Mouse (Mus musculus): Measurements from ENCODE around the gene Gigyf2.

Gene Gigyf2

DNA sequence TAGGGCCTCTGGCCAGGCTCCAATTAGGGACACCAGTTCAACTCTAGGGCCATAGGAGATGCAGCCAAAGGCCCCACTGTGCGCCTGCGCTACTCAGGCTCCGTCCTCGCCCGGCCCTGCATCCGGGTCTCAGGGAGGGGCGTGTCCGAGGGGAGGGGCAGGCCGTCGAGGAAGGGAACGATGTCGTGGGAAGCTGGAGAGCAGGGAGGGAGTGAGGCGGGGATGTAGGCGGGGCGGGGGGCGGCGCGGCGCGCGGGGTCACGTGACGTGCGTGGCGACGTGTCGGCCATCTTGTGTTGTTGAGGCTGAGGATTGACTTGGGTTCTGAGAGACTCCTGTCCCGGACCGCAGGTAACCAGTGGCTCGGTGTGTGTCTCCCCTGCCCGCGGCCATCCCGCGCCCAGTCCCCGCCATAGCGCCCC, at the start of gene Gigyf2:
Gene Gigyf2 (plus strand): TSS at position 257 of the 422 bp plus-strand sequence.
- in situ Hi-C loops (cut with MboI, MseI): no loop called here

DNA sequence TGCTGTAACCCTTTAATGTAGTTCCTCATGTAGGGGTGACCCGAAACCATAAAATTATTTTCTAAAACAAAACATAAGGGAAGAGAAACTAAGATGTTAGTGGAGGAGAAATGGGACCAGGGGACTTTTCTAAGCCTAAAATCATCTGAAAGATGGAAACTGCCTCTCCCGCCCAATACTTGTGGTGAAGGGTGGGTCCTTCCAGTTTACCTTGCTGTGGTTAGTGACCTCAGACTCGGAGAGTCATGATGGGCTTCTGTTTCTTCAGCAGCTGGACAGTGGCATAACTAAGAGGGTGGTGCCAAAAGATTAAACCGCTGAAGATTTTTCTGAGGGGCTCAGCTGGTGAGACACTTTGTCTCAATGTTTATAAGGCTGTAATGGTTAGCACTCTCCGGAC, 46.5 kb upstream of the Gigyf2 start:
- in situ Hi-C loops (cut with MboI, MseI): no loop called here

DNA sequence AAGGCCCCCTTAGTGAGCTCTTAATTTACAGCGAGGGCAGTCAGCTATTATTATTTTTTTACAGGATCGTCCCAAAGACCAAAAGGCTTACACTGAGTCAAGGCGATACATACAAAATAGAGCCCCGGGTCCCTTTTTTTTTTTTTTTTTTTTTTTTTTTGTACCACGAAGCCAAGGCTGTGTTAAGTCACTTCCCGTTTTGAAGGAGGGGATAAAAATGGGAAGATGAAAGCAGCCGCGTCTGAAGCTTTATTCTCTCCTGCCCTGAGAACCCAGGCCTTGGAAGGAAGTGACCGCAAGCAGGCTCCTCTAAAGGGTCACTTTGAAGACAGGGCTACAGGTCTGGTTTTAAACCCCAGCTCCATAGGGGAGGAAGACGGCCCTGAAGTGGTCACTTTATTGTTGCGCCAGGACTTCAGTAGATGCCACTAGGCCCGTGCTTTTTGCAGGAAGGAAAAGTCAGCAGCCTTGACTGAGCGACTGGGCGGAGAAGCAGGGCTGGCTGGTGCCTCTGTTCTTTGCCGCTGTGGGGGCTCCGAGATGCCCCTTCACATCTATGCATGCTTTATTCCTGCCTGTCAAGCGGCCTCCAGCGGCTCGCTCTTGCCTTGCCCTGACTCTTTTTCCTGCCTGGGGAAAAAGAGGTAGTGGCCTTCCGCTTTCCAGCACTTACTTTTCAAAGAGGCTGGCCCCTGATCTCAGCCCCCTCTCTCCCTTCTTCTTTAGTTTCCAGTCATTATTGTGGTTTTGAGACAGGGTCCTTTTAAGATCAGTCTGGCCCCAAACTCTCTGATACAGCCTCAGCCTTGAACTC, 45.0 kb upstream of the Gigyf2 start:
- in situ Hi-C loops (cut with MboI, MseI): no loop called here

DNA sequence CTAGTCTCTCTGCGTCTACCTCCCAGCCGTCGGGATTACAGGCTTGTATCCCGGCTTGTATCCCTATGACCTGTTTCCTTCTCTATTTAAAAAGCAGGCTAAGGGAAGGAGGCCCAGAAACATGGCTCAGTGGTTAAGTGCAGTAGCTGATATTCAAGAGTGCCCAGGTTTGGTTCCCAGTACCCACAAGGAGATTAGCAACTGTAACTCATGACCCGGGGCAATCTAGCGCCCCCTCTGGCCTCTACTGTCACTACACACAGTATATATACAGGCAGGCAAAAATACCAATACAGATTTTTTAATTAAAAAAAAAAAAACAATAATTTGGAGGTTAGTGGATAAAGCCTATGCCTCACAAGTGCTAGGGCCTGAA, 44.4 kb upstream of the Gigyf2 start:
- in situ Hi-C loops (cut with MboI, MseI): no loop called here

DNA sequence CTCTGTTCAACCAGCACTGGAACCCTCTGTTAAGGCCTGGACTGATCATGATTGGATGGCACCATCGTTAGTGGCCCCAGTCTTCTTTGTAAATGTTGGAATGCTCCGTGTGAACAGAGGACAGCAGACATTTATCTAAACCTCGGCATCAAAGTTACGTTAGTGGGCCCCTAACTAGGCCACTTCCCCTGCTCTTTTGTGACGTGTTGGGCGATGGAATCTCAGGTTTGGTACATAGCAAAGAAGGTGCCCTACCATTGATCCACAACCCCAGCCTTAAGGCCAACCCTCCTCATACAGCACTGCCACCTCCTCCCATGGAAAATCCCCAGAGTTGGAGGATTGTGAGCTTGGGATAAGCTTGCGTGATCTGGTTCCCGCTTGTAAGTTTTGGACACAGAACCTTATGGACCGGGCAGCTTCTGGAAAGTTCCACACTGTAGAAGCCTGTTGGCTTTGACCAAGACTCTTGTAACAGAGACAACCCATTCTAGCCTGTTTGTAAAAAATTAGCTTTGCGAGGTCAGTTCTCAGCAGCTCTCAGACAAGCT, 43.3 kb upstream of the Gigyf2 start:
- in situ Hi-C loops (cut with MboI, MseI): no loop called here

DNA sequence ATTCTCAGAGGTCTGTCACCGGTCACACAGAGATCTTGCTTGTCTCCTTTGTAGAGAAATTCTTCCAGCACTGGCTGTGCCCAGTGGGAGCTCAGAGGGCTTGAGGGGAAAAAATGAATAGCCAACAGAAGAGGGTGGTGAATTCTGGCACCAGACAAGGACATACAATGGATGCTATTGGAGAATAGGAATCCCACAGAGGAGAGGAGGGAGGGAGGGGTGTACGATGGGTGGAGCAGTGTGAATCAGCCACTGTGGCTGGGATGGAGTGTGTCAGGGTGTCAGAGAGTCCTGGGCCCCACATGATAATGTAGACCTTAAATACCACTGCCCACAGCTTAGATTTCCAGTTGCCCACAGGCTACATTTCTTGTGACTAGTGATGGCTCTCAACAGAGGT, 39.7 kb upstream of the Gigyf2 start:
- in situ Hi-C loops (cut with MboI, MseI): no loop called here

DNA sequence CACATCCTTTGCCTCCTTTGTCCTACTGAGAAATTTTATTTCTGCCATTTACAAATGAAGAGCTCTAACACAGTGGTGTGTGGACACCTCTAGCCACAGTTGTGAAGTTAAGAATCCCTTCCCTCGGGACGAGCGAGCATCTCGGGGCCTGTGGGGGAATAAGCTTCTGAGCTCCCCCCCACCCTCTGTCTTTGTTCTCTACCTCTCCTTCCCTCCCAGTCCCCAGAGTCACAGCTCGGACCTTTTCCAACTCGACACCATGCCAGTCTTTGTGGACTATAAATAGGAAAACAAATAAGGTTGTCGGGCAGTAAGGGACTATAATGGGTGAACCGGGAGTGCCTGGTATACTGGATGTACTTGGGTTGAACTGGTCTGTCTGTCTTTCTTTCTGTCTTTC, 35.4 kb upstream of the Gigyf2 start:
- in situ Hi-C loops (cut with MboI, MseI): no loop called here

DNA sequence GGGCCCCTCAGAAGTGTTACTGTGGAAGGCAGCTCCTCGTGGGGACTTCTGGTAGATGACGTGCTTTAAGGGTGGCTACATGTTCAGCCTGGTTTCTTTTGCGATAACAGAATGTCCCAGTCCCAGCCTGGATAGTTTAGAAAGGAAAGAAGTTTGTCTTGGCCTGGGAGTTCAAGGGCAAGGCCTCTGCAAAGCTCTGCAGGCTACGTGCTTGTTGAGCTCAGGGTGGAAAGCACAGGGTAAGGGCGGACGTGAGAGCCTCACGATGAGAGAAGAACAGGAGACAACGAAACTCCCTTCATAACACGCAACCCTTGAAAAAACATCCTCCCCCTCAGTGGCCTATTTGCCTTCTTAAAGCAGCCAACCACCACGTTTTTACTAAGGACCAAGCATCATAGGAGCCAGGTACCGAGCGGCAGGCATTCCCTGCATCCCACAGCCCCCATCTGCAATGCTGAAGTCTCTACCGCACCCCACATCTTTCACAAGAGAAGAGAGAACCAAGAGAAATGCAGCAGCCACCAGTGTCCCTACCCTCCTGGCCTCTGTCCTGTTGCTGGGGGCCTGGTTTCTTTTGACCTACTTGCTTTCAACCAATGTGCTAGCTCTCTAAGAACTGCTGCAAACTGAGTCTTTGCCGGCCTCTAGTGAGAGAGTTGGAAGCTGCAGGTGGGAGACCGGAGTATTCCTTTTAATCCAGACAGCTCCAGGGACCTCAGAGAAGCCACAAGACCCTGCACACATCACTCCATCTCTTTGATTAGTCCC, 34.2 kb upstream of the Gigyf2 start:
- in situ Hi-C loops (cut with MboI, MseI): no loop called here

DNA sequence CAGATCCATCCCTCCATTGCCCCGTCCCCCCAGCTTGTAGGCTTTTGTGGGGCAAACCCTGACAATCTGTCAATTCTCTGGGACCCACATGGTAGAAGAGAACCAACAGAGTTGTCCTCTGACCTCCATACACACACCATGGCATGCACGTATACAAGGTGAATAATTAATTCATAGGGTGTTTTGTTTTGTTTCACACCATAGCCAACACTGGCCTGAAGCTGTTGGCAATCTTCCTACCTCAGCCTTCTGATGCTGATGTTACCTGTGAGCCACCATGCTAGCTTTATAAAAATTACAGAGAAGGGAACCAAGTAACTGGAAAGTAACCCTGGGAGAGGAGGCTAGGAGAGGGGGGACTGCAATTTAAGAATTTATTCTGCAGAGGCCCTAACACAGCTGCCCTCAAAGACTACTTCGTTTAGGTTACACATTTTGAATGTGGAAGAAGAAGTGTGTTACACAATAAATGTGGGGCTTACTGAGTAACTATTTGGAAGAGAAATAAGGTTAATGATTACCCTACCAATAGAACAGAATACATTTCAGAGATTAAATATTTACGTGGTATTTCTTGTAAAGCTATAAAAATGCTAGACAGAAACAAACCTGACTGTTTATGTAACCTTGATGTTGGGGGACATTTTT, 32.6 kb upstream of the Gigyf2 start:
- in situ Hi-C loops (cut with MboI, MseI): no loop called here

DNA sequence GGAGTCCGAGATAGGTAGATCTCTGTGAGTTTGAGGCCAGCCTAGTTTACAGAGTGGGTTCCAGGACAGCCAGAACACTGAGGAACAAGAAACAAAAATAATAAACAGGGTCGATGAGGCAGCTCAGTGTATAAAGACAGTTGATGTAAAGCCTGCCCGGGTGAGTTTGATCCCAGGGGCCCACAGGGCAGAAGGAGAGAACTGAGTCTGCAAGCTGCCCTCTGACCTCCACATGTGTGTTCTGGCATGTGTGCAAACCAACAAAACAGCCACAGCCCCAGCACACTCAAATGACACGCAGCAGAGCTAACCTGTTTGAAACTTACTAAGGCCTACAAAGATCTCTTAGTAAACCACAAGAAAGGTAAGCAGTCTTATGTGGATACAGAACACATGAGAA, 31.8 kb upstream of the Gigyf2 start:
- in situ Hi-C loops (cut with MboI, MseI): no loop called here

DNA sequence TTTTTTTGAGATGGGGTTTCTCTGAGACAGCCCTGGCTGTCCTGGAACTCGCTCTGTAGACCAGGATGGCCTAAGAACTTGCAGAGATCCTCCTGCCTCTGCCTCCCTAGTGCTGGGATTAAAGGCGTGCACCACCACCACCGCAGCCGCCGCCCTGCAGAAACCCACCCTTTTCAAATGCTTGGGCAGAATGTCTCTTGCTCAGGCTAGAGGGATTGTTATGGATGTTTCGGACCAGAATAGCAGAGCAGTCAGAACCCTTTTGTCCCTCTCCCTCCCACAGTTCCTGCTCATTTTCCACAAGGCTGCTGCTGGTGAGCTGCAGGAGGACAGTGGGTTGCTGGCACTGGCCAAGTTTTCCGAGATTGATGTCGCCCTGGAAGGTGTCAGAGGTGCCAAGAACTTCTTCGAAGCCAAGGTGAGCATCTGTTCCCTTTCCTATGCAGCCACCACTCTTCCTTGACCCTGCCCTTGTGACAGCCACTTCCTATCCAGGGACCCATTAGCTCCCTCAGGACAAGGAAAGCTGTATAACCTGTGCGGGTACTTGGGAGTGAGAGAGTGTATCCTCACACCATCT, 29.4 kb upstream of the Gigyf2 start:
- in situ Hi-C loops (cut with MboI, MseI): no loop called here

DNA sequence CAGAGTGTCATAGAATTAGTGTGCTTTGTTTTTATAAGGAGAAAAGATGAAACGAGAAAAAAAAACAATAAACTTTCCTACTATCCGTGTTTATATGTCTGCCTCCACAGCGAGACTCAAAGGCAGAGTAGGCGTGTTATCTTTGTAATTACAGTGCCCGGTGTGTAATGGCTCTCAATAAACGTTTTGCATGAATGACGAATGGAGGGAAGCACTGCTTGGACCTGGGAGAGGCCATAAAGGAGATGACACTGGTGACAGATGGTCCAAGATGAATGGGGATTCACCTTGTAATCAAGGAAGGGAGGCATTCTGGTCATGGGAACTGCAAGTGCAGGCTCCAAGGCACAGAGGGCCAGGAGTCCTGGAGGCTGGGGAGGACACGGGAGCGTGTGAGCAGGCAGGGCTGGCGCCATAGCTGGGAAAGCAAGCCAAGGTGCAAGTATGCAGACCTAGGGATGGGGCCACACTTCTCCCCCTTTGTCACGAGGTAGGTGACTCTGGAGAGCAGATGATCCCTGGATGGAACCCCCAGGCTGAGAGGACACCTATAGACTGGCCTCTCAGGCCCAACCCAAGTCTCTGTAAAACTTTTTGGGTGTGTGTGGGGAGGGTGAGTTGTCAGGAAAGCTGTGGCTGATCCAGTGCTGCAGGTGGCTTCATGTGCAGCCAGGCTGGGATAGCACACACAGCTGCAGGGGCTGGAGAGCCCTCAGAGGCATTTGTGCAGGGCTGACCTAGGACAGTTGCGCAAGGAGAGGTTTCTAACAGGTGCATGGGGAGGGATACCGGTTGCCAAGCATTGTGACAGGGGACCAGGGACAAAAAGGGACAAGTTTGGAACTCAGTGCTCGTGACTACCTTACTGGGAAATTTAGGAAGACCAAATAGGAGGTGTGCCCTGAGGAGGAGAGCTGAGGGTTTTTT, 26.2 kb upstream of the Gigyf2 start:
- in situ Hi-C loops (cut with MboI, MseI): no loop called here

DNA sequence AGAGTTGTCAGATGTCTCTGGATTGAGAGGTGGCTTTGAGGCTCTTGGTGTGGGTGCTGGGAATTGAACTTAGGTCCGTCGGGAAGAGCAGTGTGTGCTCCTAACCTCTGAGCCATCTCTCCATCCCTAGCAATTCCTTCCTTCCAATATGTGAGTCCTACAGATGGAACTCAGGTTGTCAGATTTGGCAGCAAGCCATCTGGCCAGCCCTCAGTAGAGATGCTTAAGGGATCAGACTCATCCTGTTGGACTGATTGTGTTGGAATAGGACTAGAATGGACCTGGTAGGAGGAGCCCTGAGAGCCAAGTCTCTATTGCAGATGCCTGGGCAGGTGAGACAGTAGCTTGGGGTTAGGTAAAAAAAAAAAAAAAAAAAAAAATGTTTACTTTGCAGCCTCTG, 24.8 kb upstream of the Gigyf2 start:
- in situ Hi-C loops (cut with MboI, MseI): no loop called here

DNA sequence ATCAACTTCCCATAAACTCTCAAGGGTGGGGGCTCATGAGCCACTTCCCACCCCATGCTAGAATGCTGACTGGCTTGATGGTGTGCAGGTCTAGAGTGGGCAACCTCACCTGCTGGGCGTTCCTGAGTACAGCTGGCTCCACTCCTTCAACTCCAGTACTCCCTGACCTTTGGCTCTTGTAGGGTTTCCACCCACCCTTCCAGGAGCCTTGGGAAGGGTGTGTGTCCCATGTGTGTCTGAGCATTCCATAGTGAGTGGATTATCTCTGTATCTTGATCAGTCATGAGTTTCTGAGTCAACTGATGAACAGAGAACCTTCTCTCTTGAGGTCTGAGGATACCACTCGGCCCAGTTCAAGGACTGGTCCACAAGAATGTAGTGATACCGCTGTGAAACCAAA, 17.8 kb upstream of the Gigyf2 start:
- in situ Hi-C loops (cut with MboI, MseI): no loop called here

DNA sequence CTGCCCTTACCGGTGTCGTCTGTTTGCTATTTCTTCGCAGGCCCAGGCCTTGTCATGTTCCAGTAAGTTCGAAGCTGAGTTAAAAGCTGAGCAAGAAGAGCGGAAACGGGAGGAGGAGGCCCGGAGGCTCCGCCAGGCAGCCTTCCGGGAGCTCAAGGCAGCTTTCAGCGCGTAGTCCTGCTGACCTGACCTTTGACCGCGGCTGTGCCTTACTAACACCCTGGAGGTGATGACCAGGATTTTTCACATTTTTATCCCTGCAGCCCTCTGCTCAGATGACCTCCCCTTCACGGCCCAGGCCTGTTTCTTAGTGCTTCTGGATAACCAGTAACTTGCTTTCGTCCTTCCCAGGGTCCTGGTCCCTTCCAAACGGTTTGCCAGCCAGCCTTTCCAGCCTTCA, 17.2 kb upstream of the Gigyf2 start:
- in situ Hi-C loops (cut with MboI, MseI): no loop called here

DNA sequence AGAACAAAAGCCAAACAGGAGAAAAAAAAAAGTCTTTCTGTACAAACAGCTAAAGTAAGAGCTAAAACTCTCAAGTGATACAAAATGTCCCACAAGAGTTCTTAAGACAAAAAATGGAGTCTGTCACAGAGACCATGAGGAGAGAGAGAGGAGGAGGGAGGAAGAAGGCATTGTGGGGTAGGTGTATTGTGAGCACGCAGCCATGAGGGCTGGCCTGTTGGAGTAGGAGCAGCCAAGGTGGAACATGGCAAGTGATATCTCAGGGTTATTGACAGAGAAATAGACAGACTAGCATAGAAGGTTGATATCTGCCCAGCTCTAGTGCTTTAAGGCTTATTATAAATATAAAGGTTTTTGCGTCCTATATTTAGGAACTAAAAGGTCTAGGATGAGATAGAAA, 14.1 kb upstream of the Gigyf2 start:
- in situ Hi-C loops (cut with MboI, MseI): no loop called here

DNA sequence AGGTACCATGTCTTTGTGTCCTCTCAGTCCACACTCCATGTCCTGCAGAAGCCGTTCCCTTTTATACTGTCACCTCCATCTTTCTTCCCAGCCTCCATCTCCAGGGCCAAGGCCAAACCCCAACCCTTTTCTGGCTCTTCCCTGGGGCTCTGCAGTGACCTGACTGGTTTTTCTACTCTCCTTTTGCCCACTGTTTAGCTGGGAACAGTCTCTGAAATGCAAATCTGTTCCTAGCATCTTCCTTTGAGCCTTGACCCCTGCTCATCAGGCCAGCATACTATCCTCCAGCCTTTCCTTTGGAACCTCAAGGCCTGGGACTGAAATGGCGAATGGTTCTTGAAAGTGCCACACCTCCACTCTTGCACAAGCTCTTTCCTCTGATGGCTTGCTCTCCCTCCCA, 13.7 kb upstream of the Gigyf2 start:
- in situ Hi-C loops (cut with MboI, MseI): no loop called here

DNA sequence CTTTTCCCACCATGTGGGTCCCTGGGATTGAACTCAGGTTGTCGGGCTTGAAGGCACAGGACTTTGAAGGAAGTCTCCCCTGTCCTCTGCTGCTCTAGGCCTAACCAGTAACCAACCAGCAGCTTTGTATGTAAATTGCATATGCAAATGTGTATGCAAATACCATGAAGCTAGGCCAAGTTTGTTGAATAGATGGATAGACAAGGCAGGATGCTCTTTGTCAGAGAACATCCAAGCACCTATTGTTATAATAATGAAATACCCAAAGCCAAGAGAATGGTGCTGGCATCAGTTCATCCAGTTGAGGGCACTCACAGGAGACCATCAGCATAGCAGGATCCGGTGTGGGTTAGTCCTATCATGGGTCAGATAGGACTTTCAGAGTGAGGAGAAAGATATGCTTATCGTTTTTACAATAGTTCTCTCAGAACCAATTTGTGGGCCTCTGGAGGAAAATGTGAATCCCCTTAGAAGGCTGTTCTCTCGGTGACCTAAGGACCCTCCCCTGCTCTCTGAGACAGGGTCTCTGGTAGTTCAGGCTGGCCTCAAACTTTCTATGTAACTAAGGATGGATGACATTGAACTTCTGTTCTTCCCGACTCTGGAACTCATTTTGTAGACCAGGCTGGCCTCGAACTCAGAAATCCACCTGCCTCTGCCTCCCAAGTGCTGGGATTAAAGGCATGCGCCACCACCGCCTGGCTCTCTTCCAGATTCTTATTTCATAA, 12.8 kb upstream of the Gigyf2 start:
- in situ Hi-C loops (cut with MboI, MseI): no loop called here

DNA sequence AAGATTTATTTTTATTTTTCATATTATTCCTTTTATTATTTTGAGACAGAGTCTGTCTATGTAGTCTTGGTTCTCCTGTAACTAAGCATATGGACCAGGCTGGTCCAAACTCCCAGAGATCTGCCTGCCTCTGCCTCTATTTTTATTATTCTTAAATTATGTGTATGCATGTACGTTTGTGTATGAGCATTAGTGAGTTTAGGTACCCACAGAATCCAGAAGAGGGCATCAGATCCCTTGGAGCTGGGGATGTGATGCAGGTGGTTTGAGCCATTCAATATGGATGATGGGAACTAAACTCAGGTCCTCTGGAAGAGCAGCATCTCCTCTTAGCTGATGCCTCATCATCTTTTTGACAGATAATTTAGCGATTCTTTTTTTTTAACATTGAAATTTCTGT, 11.4 kb upstream of the Gigyf2 start:
- in situ Hi-C loops (cut with MboI, MseI): loop anchor here (5.0 kb wide), 1 partner anchor 58 kb away; no protein-coding TSS in a partner anchor

DNA sequence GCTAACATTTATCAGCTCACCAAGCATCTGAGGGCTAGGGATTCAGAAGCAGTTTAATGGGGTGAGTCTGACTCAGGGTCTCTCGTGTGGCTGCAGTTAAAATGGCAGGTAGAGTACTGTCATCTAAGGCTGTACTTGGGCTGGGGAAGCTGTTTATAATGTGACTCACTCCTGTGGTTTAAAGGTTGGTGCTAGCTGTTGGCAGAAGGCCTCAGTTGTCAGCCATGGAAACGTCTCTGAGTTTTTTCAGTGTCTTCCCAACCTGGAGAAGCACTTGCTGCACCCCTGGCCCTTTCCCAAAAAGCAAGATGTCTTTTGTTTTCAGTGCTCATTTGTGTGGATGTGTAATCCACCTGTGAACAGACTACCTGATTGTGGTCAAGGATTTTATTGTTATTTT, 10.9 kb upstream of the Gigyf2 start:
- in situ Hi-C loops (cut with MboI, MseI): loop anchor here (5.0 kb wide), 1 partner anchor 59 kb away; no protein-coding TSS in a partner anchor

Data from T-helper 1 cell (primary cell).